Mouse (Mus musculus): ENCODE data around the gene Tbr1. TPM values are rescaled to one million over a fixed set of nuclear protein-coding genes. Genes with fewer than 3 reads are reported as not detected.
A peak's percentile ranks its signal among the peaks of the same experiment; 100 is the strongest.

Gene Tbr1
- total RNA-seq, 2 experiments from 2014 or later: 45.9 to 47.4 TPM

DNA sequence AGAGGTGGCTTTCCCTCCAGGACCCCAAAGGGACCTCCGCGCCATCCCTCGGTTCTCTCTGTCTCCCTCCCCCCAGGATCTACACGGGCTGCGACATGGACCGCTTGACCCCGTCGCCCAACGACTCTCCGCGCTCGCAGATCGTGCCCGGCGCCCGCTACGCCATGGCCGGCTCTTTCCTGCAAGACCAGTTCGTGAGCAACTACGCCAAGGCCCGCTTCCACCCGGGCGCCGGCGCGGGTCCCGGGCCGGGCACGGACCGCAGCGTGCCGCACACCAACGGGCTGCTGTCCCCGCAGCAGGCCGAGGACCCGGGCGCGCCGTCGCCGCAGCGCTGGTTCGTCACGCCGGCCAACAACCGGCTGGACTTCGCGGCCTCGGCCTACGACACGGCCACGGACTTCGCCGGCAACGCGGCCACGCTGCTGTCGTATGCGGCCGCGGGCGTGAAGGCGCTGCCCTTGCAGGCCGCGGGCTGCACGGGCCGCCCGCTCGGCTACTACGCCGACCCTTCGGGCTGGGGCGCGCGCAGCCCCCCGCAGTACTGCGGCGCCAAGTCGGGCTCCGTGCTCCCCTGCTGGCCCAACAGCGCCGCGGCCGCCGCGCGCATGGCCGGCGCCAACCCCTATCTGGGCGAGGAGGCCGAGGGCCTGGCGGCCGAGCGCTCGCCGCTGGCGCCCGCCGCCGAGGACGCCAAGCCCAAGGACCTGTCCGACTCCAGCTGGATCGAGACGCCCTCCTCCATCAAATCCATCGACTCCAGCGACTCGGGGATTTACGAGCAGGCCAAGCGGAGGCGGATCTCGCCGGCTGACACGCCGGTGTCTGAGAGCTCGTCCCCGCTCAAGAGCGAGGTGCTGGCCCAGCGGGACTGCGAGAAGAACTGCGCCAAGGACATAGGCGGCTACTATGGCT is 9.0 kb downstream of the Tbr1 start:
- DNase-seq (ENCODE audit: low spot score in 2 of 2): peak; percentile 42 to 64

DNA sequence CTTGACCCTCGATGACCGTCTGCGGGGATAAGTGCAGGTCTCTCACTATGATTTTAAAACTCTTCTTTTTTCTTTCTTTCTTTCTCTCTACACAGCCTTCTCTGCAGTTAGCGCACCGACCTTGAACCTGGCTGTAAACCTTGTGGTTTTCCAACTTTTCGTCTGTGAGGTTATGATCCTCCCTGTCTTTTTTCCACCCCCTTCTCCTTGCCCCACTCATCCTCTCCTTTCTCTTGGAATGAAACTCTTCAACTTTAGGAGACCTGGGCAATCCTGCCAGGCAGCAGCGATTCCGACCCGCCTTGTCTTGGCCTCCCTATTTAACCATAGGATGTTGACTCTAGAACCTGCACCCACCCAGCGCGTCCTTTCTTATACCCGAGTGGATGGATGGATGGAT is 9.8 kb downstream of the Tbr1 start:
- DNase-seq (ENCODE audit: low spot score in 2 of 2): no peak

DNA sequence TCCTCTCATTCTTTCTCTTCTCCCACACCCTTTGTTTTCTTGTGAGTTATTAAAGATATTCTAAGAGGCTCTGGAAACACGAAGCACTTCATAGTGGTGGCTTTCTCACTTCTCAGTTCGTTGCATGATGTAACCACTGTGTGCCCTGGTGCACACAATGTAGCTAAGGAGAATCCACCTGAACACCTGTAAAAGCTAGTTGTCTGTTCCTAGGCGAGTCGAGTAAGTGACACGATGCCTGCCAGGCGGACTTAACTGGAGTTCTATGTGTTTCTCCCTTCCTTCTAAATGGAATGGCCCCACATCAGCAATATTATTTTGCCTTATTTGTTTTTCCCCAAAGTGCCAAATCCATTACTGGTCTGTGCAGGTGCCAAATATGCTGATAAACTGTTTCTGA is 10.4 kb downstream of the Tbr1 start:
- no peak for DNase-seq (ENCODE audit: low spot score in 2 of 2)

DNA sequence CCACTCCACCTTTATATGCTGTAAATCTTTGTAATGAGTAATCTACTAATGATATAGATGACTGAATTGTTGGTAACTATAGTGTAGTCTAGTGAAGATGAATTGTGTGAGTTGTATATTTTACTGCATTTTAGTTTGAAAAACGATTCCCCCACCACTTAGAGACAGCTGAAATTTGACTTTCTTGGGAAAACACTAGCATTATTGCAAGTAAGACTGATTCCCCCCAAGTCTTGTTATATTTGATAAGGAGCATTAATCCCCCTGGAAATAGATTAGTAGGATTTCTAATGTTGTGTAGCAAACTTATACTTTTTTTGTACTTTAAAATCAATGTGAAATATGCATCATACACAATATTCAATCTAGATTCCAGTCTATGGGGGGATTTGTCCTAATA is 10.8 kb downstream of the Tbr1 start:
- DNase-seq (ENCODE audit: low spot score in 2 of 2): no peak

DNA sequence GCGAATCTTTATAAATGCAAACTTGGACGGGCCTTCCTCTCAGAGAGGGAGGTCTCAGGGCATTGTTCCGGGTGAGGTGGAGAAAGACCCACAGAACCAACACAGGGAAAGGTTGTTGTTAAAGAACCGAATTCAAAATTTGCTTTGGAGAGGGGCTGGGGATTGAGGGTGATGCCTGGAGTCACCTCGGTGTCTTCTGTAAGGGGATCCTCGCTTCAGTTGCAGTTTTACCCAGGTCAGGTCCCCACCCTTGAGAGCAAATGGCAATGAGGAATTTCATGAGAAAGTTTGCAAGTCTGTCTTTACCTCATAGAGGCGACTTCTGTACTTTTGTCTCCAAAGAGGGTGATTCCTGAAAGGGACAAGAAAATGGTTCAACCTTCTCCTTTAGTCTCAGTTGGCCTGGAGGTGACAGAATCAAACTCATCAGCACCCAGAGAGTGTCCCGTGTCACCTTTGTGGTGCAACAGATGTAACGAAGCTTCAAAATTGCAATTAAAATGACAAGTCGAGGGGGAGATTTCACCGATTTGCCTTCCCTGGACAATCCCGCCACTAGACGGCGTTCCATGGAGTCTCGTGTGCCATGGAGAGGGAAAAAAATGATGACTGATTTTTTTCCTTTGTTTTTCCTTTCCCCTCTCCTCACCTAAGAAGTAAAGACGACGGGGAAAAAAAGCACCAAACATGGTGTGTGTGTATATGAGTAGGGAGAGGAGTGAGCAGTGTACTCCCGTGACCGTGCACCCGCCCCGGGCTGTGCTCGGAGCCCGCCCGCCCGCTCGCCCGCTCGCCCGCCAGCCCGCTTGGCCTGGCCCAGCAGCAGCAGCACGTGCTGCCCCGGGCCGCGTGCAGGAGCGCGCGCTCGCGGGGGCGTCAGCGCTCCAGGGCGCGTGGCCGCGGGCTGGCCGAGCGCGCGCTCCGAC is 12.1 kb downstream of the Tbr1 start:
- DNase-seq (ENCODE audit: low spot score in 2 of 2): peak; percentile 58 to 71

DNA sequence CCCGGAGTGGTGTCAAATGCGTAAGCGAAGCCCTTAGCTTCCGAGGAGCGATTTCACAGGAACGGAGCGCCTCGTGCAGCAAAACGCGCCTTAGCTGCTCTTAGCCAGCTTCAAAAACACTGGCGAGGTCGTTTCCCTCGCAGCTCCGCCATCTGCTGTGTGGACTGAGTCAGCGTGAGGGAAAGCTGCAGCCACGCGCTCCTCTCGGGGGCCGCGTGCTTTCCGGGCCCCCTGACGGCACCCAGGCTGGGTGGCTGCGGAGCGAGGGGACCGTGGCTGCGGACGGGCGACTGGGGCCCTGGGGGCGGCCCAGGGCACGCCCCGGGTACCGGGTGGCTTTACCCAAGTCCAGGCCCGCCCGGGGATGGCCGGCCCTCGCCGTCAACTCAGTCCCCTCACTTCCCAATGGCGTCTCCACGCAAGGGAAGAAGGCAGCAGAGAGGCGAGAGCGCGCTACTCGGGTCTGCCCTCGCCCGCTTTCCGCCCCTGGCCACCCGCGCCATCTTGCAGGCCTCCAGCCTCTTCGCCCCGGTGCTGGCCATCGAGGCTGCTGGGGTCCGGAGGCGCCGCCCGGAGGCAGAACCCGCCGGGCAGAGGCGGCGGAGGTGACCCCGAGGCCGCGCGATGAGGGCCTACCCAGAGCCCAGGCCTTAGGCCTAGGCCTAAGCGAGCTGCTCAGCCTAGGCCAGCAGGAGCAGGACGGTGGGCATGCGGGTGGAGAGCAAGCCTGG is 13.0 kb downstream of the Tbr1 start:
- DNase-seq (ENCODE audit: low spot score in 2 of 2): peak; percentile 42 to 62

DNA sequence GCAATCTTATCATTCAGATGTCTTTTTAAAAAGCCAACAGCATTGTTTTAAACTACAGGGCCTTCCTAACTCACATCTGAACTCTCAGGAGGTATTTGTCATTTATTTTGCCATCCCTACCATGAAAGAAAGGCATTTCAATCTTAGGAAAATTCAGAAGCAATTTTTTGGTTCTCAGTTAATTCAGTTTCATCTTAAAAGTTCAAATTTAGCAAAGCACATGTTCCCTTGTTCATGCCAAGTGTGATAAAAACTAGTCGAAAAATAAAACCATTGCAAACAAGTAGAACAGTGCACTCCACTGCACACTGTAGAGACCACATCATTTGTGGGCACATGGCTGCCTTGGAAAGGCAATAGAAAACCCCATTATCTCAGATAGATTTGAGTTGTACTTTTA is 15.5 kb downstream of the Tbr1 start:
- DNase-seq (ENCODE audit: low spot score in 2 of 2): no peak

DNA sequence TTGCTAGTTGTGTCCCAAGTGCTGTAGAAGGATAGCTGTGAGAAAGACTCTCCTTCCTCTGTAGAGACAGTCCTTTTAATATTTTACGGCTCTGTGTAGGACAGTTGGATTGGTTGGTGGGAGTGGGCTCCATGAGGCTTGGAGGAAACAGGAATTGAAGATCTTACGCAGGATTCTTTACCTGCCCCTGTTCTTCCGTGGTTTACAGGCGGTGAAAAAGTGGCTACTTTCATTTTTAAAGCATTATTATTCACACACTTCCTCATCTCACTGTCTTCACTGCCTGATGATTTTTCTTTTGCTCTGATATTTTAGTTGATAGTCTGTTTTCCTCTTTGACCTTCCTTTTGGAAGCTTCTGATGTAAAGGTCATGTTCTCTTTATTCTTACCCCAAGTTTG is 17.5 kb downstream of the Tbr1 start:
- no peak for DNase-seq (ENCODE audit: low spot score in 2 of 2)

DNA sequence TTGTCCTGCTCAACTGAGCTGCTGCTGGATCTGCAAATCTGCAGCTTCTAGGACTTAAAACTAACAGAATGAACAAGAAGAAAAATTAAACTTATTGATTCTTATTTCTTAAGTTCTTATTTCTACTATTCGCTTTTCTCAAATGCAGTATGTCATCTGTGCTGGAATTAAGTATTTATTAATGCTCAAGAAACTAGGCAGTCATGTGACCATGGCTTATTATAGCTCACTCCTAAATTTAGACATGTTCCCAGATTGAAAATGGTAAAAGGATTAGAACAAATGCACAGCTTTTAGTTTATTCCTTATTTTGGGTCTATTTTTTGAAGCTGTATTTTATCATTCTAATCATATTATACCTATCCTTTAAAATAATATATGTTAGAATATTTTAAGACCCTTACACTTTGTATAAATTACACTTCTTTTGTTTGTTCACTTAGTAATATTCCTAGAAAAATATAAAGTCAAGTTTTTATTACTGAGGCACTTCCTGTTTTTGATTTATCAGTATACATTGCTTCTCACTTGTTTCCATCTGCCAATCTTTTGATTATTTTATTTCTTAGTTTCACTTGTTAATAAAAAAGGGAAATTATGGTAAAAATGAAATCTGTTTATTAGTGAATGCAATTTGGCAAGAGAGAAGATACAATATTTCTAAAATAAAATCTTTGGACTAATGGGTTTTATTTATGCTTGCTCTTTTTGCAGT is 20.9 kb downstream of the Tbr1 start:
- DNase-seq (ENCODE audit: low spot score in 2 of 2): no peak

DNA sequence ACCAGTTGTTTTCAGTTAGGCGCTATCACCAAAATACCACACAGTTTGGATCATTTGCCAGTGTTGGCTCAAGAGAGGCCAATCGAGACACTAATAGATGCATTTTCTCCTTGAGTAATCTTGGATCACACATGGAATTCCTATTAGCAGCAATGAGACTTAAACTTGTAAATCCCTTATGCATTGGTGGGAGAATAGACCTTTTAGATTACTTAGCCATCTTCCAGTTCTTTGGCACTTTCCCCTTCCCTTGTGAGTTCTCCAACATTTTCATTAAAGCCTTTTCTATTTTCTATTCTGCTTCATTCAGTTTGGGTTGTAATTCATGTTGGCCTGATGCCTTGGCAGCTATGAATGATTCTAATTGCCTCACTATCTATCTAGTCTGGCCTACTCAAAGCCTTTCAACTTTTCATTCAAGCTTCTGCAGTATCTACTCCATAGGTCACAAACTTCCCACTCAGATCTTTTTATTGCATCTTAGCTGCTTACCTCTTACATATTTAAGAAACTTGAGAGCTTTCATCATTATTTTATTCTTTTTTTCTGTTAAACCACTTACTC is 34.6 kb downstream of the Tbr1 start:
- DNase-seq (ENCODE audit: low spot score in 2 of 2): no peak

Small RNA genes within 50 kb of the gene (microRNA-seq; reads per million reads assigned to microRNA genes)
- gene Gm22403: 0 reads per million in 2 experiments

Other genes with a start within 250 kb of the Tbr1 start
- 10 to 100 TPM; 30.0 to 35.4 TPM for gene Tank, start 224.3 kb upstream of the Tbr1 start, total RNA-seq (2021)
- 100 to 1,000 TPM; 131 to 133 TPM for gene Psmd14, start 91.2 kb upstream of the Tbr1 start, total RNA-seq (2021)
- gene Slc4a10, start 243.5 kb downstream of the Tbr1 start, total RNA-seq (2021): 100 to 1,000 TPM; 142 to 144 TPM

Data from layer of hippocampus, postnatal 10 days (tissue).